Mouse (Mus musculus) lung, postnatal 0 days (tissue): ENCODE data around the gene Wdr25. TPM values are rescaled to one million over a fixed set of nuclear protein-coding genes. Genes with fewer than 3 reads are reported as not detected.

Source experiments
- ATAC-seq: fragments of 200-750 bp; cut with Nextera tagmentation; 2 replicates; pipeline ENCODE4 v1.8.0; 2017; ENCODE audit warnings: moderate library complexity
- DNase-seq: peaks from one replicate; pipeline ENCODE4 v3.0.0-alpha.2; 2016; ENCODE audit warnings: low spot score
- H3K27ac ChIP-seq: fragments of 300-500 bp; sonication (generic); 2 replicates; pipeline ENCODE4 v1.5.1; 2014; ENCODE audit warnings: antibody characterized with exemption, mild to moderate bottlenecking, low read length, mixed read lengths
- H3K27me3 ChIP-seq: fragments of 300-500 bp; sonication (generic); replicated peaks from 2 replicates; pipeline ENCODE4 v1.6.1; 2014; ENCODE audit warnings: low read length, mixed read lengths; ENCODE audit not compliant: insufficient read depth
- H3K36me3 ChIP-seq: fragments of 300-500 bp; sonication (generic); 2 replicates; pipeline ENCODE4 v1.6.1; 2014; ENCODE audit warnings: low read length, mixed read lengths; ENCODE audit not compliant: insufficient read depth
- H3K4me1 ChIP-seq: fragments of 300-500 bp; sonication (generic); 2 replicates; pipeline ENCODE4 v1.6.1; 2014; ENCODE audit warnings: antibody characterized with exemption, low read depth, low read length, mixed read lengths; ENCODE audit not compliant: insufficient read depth
- H3K4me2 ChIP-seq: fragments of 300-500 bp; sonication (generic); replicated peaks from 2 replicates; pipeline ENCODE4 v1.6.1; 2014; ENCODE audit warnings: low read depth, mild to moderate bottlenecking, low read length, moderate library complexity, mixed read lengths
- H3K4me3 ChIP-seq: fragments of 300-500 bp; sonication (generic); 2 replicates; pipeline ENCODE4 v1.5.1; 2014; ENCODE audit warnings: low read depth, low read length
- H3K9ac ChIP-seq: fragments of 300-500 bp; sonication (generic); replicated peaks from 2 replicates; pipeline ENCODE4 v1.6.1; 2014; ENCODE audit warnings: low read depth, mild to moderate bottlenecking
- H3K9me3 ChIP-seq: fragments of 300-500 bp; sonication (generic); 2 replicates; pipeline ENCODE4 v1.6.1; 2016; ENCODE audit warnings: low read length, mixed read lengths
- CTCF ChIP-seq: IDR thresholded peaks from 2 replicates; pipeline ENCODE4 v1.5.1; 2016; ENCODE audit warnings: antibody characterized with exemption, mild to moderate bottlenecking
- EP300 ChIP-seq: IDR thresholded peaks from 2 replicates; pipeline ENCODE4 v1.6.1; 2016; ENCODE audit warnings: antibody characterized with exemption, mild to moderate bottlenecking, control low read depth
- WGBS: fragments of 180-500 bp; shearing (Covaris S2); extraction: QIAGEN DNeasy Blood & Tissue Kit; methylation state at CpG from one replicate; pipeline ENCODE4 v1.1.7; 2014; 5-methylcytosine and 5-hydroxymethylcytosine counted together
- polyA plus RNA-seq: library from polyadenylated mRNA; unstranded; fragments of >200 nt; fragmentation: Nextera tagmentation; extraction: Ambion mirVana; gene quantifications from 2 replicates; pipeline ENCODE4 v1.2.1, GENCODE M21; 2015

Wdr25 gene
- polyA plus RNA-seq, 1 experiment from 2014 or later, result 4.8 TPM

DNA sequence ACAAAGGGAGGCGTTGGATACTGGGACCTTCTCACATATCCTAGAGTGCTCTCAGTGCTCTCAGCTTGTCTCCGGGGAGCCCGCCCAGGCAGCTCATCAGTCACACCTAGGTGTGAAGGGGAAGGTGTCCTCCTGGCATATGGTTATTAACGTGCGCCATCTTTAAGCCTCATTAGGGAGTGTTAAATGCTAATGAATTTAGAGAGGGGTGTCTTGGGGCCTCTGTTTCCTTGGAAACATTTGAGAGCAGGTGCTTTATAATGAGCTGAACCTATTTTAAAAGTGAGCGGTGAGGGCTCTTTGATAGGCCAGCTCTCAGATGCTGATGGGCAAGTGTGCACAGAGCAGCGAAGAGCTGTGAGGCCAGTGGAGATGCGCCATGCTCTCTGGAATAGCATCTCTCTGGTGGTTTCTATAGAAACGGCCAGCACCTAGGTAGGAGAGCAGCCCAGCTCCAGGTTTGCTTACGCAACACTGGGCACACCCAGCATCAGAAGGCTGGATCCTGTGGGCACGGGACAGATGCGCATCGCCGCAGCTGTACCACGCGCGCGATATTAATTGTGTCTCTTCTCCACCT, 116.7 kb downstream of the Wdr25 start:
- Histone ChIP-seq H3K36me3 (no peaks in the 10 kb centered on the region), H3K4me3 (no peak overlapping the region), H3K9me3 (no peaks in the 10 kb centered on the region), H3K27me3 (no peaks in the 10 kb centered on the region), H3K9ac (no peak overlapping the region), H3K4me1 (no peaks in the 10 kb centered on the region), H3K4me2 (no peak overlapping the region), H3K27ac (no peak overlapping the region)
- WGBS, result 75% methylated on average over 18 of the region's 18 CpGs
- ATAC-seq (no peak), DNase-seq (no peak)
- TF ChIP-seq EP300, result no peak
- TF ChIP-seq CTCF, result no peak

DNA sequence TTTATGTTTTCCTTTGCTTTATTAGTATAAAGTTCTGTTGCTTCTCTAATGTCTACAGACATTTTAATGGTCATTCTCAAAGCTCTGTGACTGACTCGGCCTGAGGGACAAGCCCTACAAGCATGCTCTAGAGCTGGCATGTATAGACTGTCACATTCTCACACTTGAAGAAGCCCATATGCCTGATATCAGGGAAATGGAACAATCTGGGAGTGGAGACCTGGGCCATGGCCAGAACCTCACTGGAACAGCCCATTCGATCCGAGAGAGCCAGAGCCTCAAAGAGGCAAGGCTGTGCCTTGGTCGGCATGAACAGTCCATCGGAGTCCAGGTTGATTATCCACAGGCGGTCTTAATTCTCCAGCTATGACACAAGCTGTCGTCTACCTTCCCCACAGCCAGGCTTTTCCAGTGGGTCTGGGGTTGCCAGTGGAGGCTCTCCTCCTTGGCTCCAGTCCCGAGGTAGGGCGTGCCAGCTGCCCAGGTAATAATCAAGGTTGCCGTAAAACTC, 128.8 kb downstream of the Wdr25 start:
- no peak overlapping the region for H3K4me2 ChIP-seq
- ATAC-seq (no peak), DNase-seq (no peak)
- H3K27ac ChIP-seq, result no peak overlapping the region
- 72% methylated on average over 10 of the region's 10 CpGs for WGBS
- no peaks in the 10 kb centered on the region for H3K27me3 ChIP-seq
- H3K9ac ChIP-seq, result no peak overlapping the region
- H3K4me3 ChIP-seq, result no peak overlapping the region
- TF ChIP-seq EP300 (no peak), CTCF (no peak)
- no peaks in the 10 kb centered on the region for H3K9me3 ChIP-seq
- H3K36me3 ChIP-seq, result no peaks in the 10 kb centered on the region
- H3K4me1 ChIP-seq, result no peaks in the 10 kb centered on the region

DNA sequence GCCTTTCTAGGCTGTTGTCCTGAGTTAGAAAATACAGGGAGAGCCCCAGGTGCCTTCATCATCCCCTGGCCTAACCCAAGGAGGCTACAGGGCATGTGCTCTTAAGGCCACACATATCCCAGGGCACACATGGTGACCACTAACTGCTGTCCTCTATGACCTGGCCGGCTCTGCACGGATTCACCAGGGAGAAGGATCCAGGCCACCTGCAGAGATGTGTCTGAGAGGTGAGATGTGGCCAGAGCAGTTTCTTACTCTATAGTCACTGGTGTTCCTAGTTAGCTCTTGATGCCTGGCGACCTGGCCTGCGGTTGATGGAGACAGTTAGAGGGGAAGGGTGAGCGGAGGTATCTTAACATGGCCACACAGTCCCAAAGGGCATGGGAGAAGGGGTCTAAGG, 129.5 kb downstream of the Wdr25 start:
- no peaks in the 10 kb centered on the region for H3K27me3 ChIP-seq
- H3K9me3 ChIP-seq, result no peaks in the 10 kb centered on the region
- TF ChIP-seq CTCF, result no peak
- TF ChIP-seq EP300, result no peak
- H3K36me3 ChIP-seq, result no peaks in the 10 kb centered on the region
- H3K4me1 ChIP-seq, result no peaks in the 10 kb centered on the region
- 81% methylated on average over 5 of the region's 5 CpGs for WGBS
- no peak for ATAC-seq
- DNase-seq, result no peak
- H3K9ac ChIP-seq, result no peak overlapping the region
- H3K4me3 ChIP-seq, result no peak overlapping the region
- no peak overlapping the region for H3K27ac ChIP-seq
- no peak overlapping the region for H3K4me2 ChIP-seq

DNA sequence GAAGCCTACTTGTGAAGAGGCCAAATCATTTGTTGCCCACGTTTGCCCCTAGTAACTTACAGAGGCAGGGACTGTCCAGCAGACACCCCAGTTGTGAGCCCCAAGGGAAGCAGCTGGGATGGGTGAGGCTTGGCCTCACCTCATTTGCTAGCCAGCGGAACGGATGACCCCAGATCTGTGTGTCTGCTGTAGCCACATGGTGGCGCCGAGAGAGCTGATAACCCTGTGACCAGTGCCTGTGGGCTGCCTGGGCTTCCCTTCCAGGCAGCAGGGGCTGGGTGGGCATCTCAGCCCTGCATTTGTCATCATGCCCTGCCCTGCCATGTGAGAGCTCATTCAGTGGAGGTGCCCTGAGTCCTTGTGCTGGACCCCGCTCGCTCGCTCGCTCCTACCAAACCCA, 130.3 kb downstream of the Wdr25 start:
- Histone ChIP-seq H3K9ac (no peak overlapping the region), H3K27ac (no peak overlapping the region), H3K36me3 (no peaks in the 10 kb centered on the region), H3K4me1 (no peaks in the 10 kb centered on the region), H3K9me3 (no peaks in the 10 kb centered on the region), H3K4me3 (no peak overlapping the region), H3K4me2 (no peak overlapping the region), H3K27me3 (no peaks in the 10 kb centered on the region)
- WGBS, result 67% methylated on average over 9 of the region's 9 CpGs
- ATAC-seq, result no peak
- no peak for DNase-seq
- TF ChIP-seq EP300, result no peak
- peak; percentile 43 for TF ChIP-seq CTCF

DNA sequence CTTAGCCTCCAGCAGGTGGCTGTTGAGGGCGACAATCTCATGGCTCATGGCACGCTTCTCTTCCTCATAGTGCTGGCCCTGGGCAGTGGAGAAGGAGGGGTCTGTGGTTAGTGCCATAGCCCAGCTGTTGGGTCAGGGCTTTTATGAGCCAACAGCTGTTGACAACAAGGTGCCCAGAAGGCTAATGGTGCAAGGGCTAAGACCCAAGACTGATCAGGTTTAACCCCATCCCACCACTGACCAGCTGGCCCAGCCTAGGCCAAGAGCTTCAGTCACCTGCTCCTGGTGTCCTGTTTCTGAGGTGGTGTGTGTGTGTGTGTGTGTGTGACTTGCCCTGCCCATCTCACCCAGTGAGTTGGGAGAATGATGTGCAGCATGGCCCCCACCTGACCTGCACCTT, 143.6 kb downstream of the Wdr25 start:
- H3K27me3 ChIP-seq, result no peaks in the 10 kb centered on the region

DNA sequence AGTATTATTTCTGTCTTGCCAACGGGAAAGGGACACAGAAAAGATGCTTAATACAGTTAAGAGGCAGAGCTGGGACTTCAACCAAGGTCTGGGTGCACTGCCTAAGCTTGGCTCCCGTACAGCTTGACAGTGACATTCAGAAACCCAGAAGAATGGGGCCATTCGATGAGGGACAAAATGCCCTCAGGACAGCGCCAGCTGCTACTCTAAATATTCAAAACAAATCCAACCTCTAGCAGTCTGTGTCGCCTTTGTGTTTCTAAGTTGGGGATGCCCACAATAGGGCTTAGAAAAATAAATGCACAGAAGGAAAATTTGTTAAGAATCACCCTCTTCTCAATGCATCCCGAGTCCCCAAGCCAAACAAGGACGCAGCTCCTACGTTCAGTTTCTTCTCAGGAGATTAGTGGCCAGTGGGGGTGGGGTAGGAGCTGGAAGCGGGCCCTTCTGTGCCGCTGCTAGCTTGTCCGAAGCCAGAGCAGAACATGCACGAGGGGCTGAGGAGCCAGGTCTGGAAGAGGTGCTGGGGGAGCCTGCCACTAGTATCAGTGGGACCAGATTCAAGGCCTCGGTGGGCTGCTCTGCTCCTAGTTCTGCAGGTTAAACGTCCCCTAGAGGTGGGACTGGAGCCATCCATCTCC, 144.9 kb downstream of the Wdr25 start:
- Histone ChIP-seq H3K9me3 (no peaks in the 10 kb centered on the region), H3K36me3 (no peaks in the 10 kb centered on the region), H3K27ac (no peak overlapping the region), H3K4me3 (no peak overlapping the region), H3K4me2 (no peak overlapping the region), H3K27me3 (no peaks in the 10 kb centered on the region), H3K9ac (no peak overlapping the region), H3K4me1 (no peaks in the 10 kb centered on the region)
- ATAC-seq (no peak), DNase-seq (no peak)
- TF ChIP-seq EP300 (no peak), CTCF (no peak)
- 44% methylated on average over 14 of the region's 14 CpGs for WGBS

More for the DNA sequence above, 143.6 kb downstream of the Wdr25 start:
- DNase-seq, result no peak
- ATAC-seq, result no peak
- no peak overlapping the region for H3K9ac ChIP-seq
- H3K27ac ChIP-seq, result no peak overlapping the region
- H3K9me3 ChIP-seq, result no peaks in the 10 kb centered on the region
- WGBS, result 96% methylated on average over 2 of the region's 2 CpGs
- H3K4me3 ChIP-seq, result no peak overlapping the region
- no peaks in the 10 kb centered on the region for H3K36me3 ChIP-seq
- no peaks in the 10 kb centered on the region for H3K4me1 ChIP-seq
- no peak overlapping the region for H3K4me2 ChIP-seq
- TF ChIP-seq EP300 (no peak), CTCF (no peak)
